Mouse (Mus musculus) CD4-positive helper T cell, adult 2 months (primary cell): ENCODE results near the gene Arsb.

Experiments
- DNase-seq: peaks from one replicate; pipeline ENCODE4 v3.0.0-alpha.2; 2012; ENCODE audit warnings: low read depth, missing footprints, low spot score

The Arsb gene

GRCm38 (mm10) chr13:93889991-93890390 lies 118.6 kb downstream of the Arsb start:
- no peak for DNase-seq

- no peak for DNase-seq
These were observed 119.8 kb downstream of the Arsb start for GRCm38 (mm10) chr13:93891276-93891675.

- DNase-seq, result no peak
These were observed 120.7 kb downstream of the Arsb start for GRCm38 (mm10) chr13:93892101-93892500.

DNA sequence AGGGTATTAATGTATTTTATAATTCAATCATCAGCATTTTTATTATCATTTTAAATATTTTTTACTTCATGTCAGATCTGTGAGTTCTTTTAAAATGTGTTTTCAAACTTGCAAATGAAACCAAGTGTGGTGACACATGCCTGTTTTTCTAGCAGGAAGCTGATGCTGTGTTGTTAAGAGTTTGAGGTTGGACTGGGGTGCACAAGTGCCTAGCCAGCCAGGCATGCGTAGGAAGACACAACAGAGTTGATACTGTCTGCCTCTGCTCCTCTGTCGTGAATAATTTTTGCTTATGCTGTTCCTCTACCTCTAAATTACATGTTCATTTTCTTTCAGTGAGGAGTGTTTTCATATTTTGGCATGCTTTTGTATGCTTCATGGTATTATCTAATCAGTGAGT lies 122.7 kb downstream of the Arsb start:
- peak; percentile 42 for DNase-seq

DNA sequence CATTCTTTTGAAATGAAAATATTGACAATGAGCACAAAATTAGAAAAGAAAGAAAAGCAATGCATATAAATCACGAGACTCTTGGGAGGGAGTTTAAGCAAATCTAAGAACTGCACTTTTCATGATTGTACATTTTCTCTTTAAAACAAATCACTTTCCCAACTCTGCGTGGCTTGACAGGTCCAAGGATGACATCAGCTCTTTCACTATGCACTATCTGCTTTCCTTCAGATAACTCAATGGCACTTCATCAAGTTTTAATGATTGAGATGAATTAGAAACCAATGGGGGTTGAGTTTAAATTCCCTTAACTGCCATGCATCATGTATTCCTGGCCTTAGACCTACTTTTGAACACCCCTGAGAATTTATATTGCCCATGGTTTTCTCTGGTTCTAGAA lies 124.0 kb downstream of the Arsb start:
- no peak for DNase-seq

DNA sequence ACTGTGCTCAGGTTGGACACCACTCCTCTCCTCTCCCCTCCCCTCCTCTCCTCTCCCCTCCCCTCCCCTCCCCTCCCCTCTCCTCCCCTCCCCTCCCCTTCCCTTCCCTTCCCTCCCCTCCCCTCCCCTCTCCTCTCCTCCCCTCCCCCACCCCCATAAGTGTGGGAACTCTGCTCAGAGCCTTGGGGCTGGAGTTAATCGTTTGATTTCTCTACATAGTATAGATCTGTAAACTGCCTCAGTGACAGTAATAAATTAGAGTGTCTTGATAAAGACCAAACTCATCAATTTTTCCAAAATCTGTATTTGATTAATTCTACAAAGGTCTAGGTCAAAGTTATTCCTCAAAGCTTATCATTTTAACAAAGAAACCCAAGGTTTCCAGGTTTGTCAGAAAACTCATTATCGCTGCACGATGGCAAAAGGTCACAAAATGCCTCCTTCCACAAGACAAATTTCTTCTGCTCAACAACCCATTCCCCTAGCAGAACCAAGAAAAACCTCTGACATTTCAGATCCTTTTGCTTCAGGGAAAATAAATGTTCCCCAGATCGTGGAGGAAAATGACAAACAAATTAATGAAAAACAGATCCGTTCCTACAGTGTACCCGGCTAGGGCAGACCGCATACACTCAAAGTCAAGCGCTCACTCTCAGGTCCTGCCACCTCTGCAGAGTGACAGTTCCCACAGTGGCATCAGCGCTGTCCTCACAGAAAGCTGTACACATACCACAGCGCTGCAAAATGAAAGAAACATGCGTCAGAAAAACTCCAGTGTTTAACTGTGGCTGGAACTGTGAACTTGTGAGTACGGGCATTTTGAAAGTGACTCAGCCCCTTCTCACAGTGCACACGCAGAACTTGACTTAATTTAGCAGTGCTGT lies 126.8 kb downstream of the Arsb start:
- DNase-seq, result peak; percentile 58

DNA sequence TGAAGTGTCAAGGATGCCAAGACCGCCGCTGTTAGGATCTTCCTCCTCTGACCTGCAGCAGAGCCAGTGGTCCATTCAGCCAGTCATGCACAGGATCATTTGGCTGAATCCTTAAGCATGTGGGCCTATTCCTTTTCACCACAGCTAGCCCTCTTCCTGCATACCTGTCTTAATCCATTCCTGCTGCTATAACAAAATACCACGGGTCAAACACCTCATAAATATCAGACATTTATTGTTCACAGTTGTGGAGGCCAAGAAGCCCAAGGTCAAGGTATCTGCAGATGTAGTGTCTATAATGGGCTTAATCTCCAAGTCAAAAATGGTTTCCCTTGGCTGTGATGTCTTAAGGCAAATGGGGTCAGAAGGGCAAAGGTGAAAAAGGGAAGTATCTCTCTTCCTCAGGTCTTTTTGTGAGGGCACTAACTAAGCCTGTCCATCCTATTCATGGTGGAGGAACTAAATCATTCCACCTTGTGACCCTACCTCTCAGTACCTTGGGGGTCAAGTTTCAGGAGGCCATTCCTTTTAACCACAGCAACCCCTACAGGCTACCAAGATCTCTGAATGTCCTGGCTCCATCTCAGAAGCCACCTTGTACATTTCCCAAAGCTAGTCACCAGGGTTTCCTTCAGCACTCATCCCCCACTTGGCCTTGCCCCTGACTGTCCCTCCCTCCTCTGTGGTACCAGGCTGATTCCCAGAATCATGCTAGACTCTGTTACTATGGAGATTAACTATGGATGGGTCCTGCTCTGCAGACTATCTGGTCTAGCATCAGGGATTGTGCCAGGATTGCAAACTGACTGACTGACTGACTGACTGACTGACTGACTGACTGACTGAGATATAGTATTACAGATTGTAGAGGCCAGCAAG lies 128.2 kb downstream of the Arsb start:
- no peak for DNase-seq

DNA sequence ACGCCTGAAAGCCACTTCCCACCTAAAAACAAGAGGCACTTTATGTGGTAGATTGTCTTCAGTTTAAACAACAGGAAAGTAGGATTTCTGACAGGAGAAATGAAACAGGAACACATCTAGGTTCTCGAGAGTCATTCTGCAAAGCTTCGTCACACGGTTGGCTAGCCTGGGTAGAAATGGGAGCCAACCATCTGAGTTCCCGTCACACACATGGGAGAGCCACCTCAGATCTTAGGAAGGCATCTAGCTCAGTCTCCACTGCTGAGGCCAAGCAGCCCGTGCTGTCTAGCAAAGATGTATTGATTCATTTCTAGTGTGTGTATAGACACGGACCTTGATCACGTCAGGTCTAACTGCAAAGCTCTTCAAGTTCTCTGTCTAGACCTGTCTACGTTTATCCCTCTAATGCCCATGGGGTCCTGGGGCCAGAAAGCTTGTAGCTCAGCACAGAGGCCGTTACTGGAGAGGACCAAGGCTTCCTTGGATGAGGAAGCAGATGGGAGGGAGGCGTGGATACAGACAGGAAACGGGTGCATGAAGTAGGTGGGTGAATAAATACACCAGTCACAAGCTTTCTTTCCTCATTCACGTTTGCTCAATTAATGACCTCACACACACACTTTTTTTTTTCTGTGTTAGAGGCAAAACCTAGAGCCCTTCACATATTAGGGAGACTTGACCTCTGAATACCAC lies 129.7 kb downstream of the Arsb start:
- DNase-seq, result no peak

DNA sequence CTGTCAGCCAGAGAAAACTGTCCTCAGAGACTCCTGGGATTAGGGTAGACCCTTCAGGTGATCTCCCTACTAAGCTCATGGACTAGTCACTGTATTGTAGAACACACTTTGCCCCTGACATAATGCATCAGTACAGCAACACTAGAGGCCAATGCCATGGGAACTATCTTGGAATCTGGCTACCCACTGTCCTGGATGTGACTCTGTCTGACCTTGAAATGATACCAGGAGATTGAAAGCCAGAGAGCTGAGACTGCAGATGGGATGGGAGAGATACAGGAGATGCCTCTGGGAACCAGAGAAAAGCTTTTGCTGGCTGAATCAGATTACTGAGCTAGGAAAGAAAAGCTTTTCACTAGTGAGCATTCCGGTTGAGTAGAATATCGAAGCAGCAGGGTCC lies 130.7 kb downstream of the Arsb start:
- DNase-seq, result no peak

GRCm38 (mm10) chr13:93906552-93907245 lies 135.3 kb downstream of the Arsb start:
- no peak for DNase-seq

GRCm38 (mm10) chr13:93907971-93908370 lies 136.5 kb downstream of the Arsb start:
- no peak for DNase-seq

DNA sequence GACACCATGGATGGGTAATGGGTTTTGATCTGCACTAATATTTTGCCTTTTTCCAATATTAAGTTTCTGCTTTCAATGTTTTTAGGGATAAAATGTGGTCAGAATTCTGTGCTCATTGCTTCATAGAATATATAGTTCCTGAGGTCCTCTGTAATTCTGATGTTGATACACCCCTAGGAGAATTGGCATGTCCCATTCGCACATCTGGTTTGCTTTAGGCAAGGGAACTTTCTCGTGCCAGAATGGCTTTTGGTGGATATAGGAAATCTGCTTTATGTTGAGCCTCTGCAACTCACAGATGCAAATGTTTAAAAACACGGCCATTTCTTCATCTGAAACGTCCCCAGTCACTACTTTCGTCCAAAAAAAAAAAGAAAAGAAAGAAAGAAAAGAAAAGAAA lies 138.4 kb downstream of the Arsb start:
- DNase-seq, result no peak

DNA sequence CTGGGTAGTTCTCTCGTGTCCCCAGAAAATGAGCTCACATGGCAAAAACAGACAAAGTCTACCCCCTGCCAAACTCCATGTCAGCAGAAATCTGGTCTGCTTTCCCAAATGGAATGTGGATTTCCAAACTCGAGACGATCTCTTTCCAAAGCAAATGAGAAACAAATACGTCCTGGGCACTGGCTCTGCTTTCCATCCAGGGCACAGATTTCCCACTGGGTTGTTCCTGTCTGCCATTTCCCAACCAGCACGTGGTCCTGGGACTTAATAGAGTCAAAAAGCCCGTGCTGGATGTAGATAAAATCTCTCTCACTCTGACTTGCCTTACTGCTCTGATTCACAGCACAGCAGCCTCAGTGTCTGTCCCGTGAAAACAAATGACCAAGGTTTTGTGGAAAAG lies 139.6 kb downstream of the Arsb start:
- DNase-seq, result no peak

DNA sequence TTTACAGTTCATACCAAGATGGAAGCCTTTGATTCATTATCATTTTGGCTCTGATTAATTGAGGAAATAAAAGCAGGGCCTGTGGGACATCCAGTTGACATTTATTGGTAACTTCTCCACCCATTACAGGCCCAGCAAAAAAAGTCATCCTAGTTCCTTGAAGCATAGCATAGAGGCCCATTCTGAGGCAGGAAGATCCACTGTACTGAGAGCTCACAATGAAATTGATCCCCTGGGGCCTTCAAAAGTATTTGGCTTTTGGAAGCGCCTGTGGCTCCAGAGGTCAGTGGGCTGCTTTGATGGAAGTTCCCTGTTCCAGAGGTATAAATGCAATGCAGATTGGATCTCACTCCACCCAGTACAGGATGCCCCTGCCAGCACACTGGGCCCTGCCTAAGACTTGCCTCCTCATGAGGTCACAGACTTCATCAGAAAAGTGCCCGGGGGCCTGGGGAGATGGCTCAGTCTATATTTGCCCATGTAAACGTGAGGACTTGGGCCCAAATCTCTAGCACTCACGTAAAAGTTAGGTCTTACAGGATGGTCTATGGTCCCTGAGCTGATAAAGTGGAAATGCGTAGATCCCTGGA lies 141.0 kb downstream of the Arsb start:
- DNase-seq, result no peak

DNA sequence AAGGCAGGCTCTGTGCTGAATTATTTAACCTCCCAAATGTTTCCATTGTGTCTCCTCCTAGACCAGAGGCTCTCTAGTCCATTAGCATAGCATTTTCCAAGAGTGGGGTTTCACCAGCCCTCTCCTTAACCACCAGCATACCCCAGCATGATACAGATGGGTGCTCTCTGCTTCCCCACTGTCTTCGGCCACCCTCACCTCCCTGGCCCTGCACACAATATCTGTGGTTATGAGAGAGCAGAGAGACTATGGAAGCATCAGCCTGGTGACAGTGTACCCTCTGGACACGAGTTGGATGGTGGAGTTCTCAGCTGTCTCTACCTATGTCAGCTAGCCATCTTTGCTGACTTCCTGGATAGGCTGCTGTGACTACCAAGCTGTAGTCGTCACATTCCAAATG lies 142.8 kb downstream of the Arsb start:
- DNase-seq, result no peak

DNA sequence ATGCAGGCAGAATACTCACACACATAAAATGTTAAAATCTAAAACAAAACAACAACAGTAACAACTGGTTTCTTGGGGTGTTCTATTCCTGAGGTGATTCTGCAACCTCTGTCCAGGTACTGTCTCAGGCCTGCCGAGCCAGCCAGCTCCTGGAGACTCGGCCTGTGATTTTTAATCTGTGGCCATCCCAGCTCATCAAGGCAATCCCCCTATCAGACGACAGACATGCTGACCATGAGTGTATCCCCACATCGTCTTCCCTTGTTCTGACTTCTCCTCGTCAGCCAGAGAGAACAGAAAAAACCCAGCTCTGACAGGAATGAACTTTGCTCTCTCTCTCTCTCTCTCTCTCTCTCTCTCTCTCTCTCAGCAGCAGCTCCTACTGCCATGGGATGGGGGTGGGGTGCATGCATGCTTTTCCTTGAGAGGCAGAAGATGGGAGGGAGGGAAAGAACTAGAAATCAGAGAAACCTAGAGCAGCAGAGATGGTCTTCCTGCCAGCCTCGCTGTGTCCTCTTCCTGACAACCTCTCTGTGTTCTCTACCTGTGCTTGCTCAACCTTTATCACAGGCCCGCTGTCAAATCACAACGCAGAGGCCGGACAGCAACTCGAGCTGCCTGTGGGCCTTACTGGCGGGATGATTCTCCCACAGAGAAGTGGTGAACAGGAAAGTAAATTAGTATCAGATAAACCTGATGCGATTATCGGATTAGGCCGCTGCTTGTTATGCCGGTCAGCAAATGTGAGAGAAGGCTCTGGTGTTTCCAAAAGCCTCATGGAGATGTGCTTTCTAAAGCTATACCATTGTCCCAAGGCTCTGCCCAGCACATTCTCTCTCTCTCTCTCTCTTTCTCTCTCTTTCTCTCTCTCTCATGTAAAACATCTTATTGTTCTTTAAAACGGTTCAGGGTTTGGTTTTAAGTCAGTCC lies 144.5 kb downstream of the Arsb start:
- no peak for DNase-seq

GRCm38 (mm10) chr13:93919536-93919935 lies 148.1 kb downstream of the Arsb start:
- no peak for DNase-seq

- no peak for DNase-seq
These were observed 148.8 kb downstream of the Arsb start for GRCm38 (mm10) chr13:93920080-93920785.

DNA sequence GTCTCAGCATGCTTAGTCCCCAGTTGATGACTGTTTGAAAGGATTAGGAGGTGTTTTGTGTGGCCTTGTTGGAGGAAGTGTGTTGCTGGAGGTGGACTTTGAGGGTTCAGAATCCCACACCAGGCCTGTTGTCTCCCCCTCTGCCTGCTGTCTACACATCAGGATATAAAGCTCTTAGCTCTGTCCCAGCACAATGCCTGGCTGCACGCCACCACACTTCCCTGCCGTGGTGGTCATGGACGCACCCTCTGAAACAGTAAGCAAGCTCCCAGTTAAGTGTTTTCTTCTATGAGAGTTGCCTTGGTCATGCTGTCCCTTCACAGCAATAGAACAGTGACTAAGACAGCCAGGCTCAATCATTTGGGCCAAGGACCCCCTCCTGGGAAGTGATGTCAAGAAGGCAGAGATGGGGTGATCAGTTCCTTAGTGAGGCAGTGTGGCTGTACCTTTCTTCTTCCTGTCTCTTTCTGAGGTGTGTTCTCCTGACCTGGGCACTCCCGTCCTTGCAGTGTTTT lies 149.4 kb downstream of the Arsb start:
- DNase-seq, result no peak
